Mouse (Mus musculus): Measurements from ENCODE around the gene Prr15l.

Gene Prr15l

GRCm38 (mm10) chr11:96919003-96919402 is 8.9 kb upstream of the Prr15l start:
- DNase-seq (ENCODE audit: low read depth, low spot score) = no peak

GRCm38 (mm10) chr11:96924861-96925260 is 3.0 kb upstream of the Prr15l start:
- DNase-seq (ENCODE audit: low read depth, low spot score) = no peak

DNA sequence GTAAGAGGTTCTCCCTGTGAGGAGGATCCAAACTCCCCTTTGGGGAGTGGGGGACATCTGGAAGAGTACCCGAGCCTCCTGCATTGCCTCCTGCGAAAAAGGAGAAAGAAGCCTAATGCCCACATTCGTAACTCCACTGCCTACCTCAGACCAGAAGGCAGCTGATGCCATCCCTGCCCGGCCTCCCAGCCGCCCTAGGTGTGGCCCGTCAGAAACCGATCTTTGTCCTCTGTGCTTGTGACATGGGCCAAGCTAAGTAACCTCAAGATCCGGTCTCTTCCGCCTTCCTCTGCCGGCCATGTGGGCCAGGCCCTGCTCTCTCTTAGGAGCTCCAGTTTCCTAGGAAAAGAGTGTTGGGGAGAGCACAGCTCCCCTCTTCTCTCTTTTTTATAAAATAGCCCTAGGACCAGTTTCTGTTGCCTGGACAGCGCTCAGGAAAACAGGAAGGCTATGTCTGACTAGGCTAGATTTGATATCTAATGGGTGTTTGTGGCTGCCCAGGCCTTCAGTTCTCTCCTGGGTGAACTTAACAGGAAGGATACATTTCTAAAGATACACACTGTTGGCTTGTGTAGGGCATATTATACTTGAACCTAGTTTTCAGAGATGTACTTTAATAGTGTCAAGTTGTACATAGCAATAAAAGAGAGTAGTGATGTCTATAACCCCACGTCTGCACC is 2.3 kb upstream of the Prr15l start:
- no peak for DNase-seq (ENCODE audit: low read depth, low spot score)

DNA sequence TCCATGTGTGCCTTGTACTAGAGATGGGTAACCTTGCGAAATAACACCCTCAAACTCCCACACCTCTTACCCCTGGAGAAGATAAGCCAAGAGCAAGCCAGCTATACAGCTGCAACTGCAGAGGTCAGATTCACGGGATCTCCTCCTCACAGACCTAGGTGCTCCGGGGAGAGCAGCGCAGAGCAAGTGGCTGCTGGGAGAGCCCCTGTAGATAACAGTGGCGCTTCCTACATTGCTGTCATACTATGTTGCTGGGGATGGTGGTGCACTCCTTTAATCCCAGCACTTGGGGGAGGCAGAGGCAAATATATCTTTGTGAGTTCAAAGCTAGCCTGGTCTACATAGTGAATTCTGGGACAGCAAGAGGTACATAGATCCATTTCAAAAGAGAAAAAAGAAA is 1.3 kb upstream of the Prr15l start:
- DNase-seq (ENCODE audit: low read depth, low spot score) = no peak

GRCm38 (mm10) chr11:96928691-96929090 is 787 bp downstream of the Prr15l start:
- no peak for DNase-seq (ENCODE audit: low read depth, low spot score)

DNA sequence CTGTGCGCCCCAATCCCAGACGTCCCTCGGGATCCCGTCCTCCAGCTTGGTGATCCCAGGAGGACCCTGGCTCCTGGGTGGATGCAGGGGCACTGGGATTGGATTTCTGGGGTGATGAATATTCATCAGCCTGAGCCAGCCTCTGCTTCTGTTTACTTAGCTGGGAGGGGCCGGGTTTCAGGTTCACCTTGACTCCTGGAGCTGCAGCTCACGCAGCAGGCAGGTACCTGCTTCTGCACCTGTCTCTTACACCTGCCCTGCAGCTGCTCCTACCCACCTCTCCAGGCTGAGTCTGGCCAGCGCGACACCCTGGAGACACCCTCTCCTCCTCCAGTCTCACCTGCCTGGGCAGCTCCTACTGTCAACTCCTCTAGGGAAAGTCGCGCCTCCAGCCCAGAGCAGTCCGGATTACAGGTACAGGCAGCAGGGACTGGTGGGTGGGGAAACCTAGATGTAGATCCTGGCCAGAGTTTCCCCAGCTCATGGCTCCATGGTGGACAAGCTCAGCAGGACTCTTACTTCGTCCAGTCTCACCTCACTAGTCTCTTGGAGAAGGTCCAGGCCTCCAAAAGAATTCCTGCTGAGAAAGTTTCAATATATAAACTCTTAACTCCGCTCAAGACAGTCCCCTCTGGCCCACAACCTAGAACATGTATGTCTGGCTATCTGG is 1.3 kb downstream of the Prr15l start:
- no peak for DNase-seq (ENCODE audit: low read depth, low spot score)

GRCm38 (mm10) chr11:96929766-96930331 is 1.9 kb downstream of the Prr15l start:
- DNase-seq (ENCODE audit: low read depth, low spot score) = no peak

- DNase-seq (ENCODE audit: low read depth, low spot score) = no peak
Observed at GRCm38 (mm10) chr11:96931327-96932062, 3.6 kb downstream of the Prr15l start.

GRCm38 (mm10) chr11:96933562-96934276 is 5.8 kb downstream of the Prr15l start:
- no peak for DNase-seq (ENCODE audit: low read depth, low spot score)

- no peak for DNase-seq (ENCODE audit: low read depth, low spot score)
Observed at GRCm38 (mm10) chr11:96934921-96935356, 7.0 kb downstream of the Prr15l start.

DNA sequence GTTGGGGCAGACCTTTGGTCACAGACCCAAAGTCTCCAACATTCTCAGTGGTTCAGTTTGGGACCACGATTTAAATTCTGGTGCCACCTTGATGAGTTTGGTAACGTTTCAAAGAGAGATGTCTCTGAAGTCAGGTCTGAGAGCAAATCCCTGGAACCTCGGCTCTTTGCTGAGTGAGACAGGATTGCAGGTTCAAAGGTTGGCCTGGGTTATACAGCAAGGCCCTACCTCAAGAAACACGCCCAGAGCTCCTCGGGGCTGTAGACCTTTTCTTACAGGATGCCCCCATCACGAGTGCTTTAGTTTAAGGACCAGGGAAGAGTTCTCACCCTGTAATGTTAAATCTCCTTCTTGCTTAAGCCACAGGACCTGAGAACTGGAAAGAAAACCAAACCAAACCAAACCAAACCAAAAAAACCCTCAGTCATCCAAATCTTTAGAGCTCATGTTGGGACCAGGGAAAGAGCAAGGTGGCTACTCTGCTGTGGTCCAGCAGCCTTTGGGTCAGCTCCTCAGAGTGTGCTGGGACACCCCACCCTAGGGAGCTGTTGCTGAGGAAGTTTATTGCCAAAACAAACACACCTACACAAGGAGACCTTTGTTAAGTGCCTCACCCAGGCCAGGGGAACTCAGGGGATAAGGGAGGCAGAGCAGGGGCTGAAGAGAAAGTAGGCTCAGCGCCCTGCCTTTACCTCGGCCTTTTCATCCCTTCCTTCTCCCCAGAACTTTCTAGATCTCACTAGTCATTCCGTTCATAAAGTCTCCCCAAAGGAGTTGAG is 8.2 kb downstream of the Prr15l start:
- no peak for DNase-seq (ENCODE audit: low read depth, low spot score)

DNA sequence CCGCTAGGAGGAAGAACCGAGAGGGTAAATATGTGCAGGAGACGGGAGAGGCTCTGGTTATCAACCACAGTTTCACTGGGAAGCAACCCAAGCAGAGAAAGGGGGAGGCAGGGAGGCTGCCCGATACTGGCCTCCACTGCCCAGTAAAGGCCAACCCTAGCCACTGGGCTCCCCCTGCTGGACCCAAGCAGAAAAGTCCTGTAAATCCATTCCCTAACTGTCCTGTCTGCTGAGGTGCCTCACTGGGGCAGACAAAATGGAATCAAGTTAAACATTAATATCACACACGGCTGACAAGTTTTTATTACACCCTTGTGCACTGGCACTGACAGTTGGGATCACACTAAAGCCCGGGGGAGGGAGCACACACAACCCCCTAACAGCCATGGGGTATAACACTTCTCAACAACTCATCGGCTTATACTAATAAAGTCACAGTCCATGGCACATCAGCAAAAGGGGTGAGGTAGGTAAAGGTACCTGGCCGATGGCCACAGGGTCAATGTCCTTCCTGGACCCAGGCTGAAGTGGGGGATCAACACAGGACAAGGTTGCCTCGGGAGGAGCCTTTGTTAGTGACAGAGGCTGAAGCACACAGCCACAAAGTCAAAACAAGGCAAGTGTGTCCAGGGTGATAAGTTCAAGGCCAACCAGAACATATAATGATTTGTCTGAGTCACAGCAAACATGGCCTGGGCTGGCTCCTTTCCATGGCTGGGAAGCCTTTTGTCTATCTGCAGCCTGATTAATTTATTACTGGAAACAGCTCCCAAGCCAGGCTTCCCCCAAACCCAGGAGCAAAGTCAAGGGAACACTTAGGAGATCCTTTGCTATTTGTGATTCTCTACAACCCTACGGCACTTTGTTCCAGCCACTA is 9.9 kb downstream of the Prr15l start:
- DNase-seq (ENCODE audit: low read depth, low spot score) = peak; percentile 32

- DNase-seq (ENCODE audit: low read depth, low spot score) = no peak
Observed at GRCm38 (mm10) chr11:96938426-96938800, 10.5 kb downstream of the Prr15l start.

- no peak for DNase-seq (ENCODE audit: low read depth, low spot score)
Observed at GRCm38 (mm10) chr11:96940578-96941465, 12.9 kb downstream of the Prr15l start.

DNA sequence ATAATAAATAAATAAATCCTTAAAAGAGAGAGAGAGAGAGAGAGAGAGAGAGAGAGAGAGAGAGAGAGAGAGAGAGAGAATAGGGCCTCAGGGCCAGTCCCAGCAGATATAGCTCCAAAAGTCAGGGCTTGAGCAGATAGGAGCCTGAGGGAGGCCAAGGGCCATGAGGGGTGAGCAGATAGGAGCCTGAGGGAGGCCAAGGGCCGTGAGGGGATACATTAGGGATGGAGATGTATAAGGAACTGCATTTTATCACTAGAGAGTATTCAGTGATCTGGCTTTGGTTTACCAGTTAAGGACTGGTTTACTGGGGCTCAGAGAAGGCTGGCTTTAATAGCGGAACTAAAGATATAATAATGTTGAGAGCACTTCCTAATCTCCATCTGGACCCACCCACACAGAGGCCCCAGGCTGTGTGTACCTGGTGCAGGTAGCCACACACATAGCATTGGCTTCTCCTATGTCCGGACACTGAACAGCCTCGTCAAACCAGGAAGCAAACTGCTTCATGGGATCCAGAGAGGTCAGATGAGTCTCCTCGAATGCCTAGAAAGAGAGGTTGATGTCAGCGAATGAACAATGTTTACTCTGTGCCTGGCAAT is 14.2 kb downstream of the Prr15l start:
- no peak for DNase-seq (ENCODE audit: low read depth, low spot score)

GRCm38 (mm10) chr11:96943746-96944304 is 15.9 kb downstream of the Prr15l start, which contains the start of gene Pnpo:
TSS of gene Pnpo (minus strand) at chr11:96943986.
- DNase-seq (ENCODE audit: low read depth, low spot score) = peak; percentile 95

DNA sequence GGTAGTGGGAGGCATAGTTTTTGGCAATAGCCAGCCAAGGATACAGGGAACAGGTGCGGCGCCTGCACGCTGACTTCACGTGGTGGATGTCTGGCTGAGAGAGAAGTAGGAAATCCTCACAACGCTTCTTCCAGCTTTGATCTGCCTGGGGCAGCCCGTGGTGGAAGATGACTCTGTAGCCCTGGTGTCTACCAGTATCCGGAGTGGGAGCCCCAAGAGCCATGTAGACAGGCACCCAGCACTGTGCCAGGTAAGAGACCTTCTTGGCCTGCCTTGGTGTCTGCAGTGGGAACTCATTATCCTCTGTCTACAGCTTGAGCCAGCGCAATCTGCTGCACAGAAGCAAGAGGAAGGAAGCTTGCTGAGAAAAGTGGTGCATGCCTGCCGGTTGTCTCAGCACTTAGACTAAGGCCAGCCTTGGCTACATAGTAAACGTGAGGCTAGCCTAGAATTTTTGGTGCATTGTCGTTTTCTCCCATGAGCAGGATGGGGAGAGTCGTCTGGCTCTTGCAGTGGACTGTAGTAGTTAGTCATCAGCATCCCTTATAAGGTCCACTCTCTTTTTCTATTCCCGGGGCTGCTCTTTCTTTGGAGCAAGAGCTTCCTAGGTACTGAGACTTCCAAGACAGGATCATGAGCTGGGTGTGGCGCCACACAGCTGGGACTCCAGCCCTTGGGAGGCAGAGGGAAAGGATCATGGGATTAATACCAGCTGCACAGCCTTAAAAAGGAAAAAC is 17.1 kb downstream of the Prr15l start:
- peak; percentile 59 for DNase-seq (ENCODE audit: low read depth, low spot score)

Measured in A20 (cell line).